Mouse (Mus musculus): ENCODE results near the gene Gm16503. TPM values are rescaled to one million over a fixed set of nuclear protein-coding genes. Genes with fewer than 3 reads are reported as not detected.
"Not testable (repeated sequence)": the region's sequence is repeated elsewhere in the genome, so short reads cannot be mapped to it uniquely, and the experiment has no call there.

Gene Gm16503
- polyA plus RNA-seq (2016; fragmentation: Nextera tagmentation; extraction: Ambion mirVana), result 0.52 and 0.72 TPM in 2 replicates

- H3K36me3 ChIP-seq (replicated peaks); DNase-seq (ENCODE audit: extremely low spot score, low spot score); H3K27me3 ChIP-seq (ENCODE audit: poor library complexity, severe bottlenecking); H3K27ac ChIP-seq; H3K4me3 ChIP-seq; H3K4me1 ChIP-seq: not testable (repeated sequence)
- WGBS, result 93% methylated on average over 3 of the region's 3 CpGs
- H3K9me3 ChIP-seq, result peaks cover 73% of the 10 kb centered on the region
Measured at GRCm38 (mm10) chr4:147539918-147540317, at the start of gene Gm16503. Gm16503 (plus strand) TSS chr4:147540218.

GRCm38 (mm10) chr4:147492117-147492516 is 47.9 kb upstream of the Gm16503 start, which contains the start of gene Zfp982:
Zfp982 (plus strand) TSS chr4:147492417.
- peaks cover 29% of the 10 kb centered on the region for H3K36me3 ChIP-seq (replicated peaks)
- H3K9me3 ChIP-seq, result peaks cover 85% of the 10 kb centered on the region
- not testable (repeated sequence) for H3K4me3 ChIP-seq; H3K27ac ChIP-seq; H3K4me1 ChIP-seq; DNase-seq (ENCODE audit: extremely low spot score, low spot score); H3K27me3 ChIP-seq (ENCODE audit: poor library complexity, severe bottlenecking)
- 88% methylated on average over 7 of the region's 7 CpGs for WGBS

- not testable (repeated sequence) for H3K27ac ChIP-seq; H3K4me1 ChIP-seq; H3K27me3 ChIP-seq (ENCODE audit: poor library complexity, severe bottlenecking); DNase-seq (ENCODE audit: extremely low spot score, low spot score); H3K36me3 ChIP-seq (replicated peaks); H3K4me3 ChIP-seq
- H3K9me3 ChIP-seq, result peaks cover 47% of the 10 kb centered on the region
- 87% methylated on average over 5 of the region's 5 CpGs for WGBS
Measured at GRCm38 (mm10) chr4:147498772-147499613, 41.0 kb upstream of the Gm16503 start.

- no peaks in the 10 kb centered on the region for H3K27me3 ChIP-seq (ENCODE audit: poor library complexity, severe bottlenecking)
- H3K27ac ChIP-seq, result no peak overlapping the region
- 89% methylated on average over 2 of the region's 2 CpGs for WGBS
- no peaks in the 10 kb centered on the region for H3K4me1 ChIP-seq
- DNase-seq (ENCODE audit: extremely low spot score, low spot score), result no peak
- peaks cover 58% of the 10 kb centered on the region for H3K9me3 ChIP-seq
- peaks cover 23% of the 10 kb centered on the region for H3K36me3 ChIP-seq (replicated peaks)
- no peak overlapping the region for H3K4me3 ChIP-seq
Measured at GRCm38 (mm10) chr4:147509174-147509573, 30.8 kb upstream of the Gm16503 start.

- no peak overlapping the region for H3K4me3 ChIP-seq
Measured at GRCm38 (mm10) chr4:147518981-147519380, 21.0 kb upstream of the Gm16503 start.

GRCm38 (mm10) chr4:147520100-147520499 is 19.9 kb upstream of the Gm16503 start:
- Histone ChIP-seq H3K27ac (no peak overlapping the region), H3K9me3 (peaks cover 96% of the 10 kb centered on the region), H3K4me1 (no peaks in the 10 kb centered on the region), H3K27me3 (ENCODE audit: poor library complexity, severe bottlenecking) (no peaks in the 10 kb centered on the region), H3K4me3 (no peak overlapping the region), H3K36me3 (replicated peaks) (no peaks in the 10 kb centered on the region)
- no peak for DNase-seq (ENCODE audit: extremely low spot score, low spot score)

More at GRCm38 (mm10) chr4:147518981-147519380, 21.0 kb upstream of the Gm16503 start:
- Histone ChIP-seq H3K27ac (no peak overlapping the region), H3K27me3 (ENCODE audit: poor library complexity, severe bottlenecking) (no peaks in the 10 kb centered on the region), H3K36me3 (replicated peaks) (no peaks in the 10 kb centered on the region), H3K4me1 (no peaks in the 10 kb centered on the region), H3K9me3 (peaks cover 96% of the 10 kb centered on the region)
- DNase-seq (ENCODE audit: extremely low spot score, low spot score), result no peak
- WGBS, result 78% methylated on average over 2 of the region's 2 CpGs

GRCm38 (mm10) chr4:147525125-147525524 is 14.9 kb upstream of the Gm16503 start:
- no peak for DNase-seq (ENCODE audit: extremely low spot score, low spot score)
- Histone ChIP-seq H3K4me3 (no peak overlapping the region), H3K4me1 (no peaks in the 10 kb centered on the region), H3K27ac (no peak overlapping the region), H3K27me3 (ENCODE audit: poor library complexity, severe bottlenecking) (no peaks in the 10 kb centered on the region), H3K36me3 (replicated peaks) (no peaks in the 10 kb centered on the region), H3K9me3 (peaks cover 93% of the 10 kb centered on the region)
- WGBS, result 89% methylated on average over 1 of the region's 1 CpGs

- peaks cover 82% of the 10 kb centered on the region for H3K9me3 ChIP-seq
- no peaks in the 10 kb centered on the region for H3K4me1 ChIP-seq
- no peak overlapping the region for H3K4me3 ChIP-seq
- no peak for DNase-seq (ENCODE audit: extremely low spot score, low spot score)
- H3K27ac ChIP-seq, result no peak overlapping the region
- WGBS, result 90% methylated on average over 1 of the region's 1 CpGs
- no peaks in the 10 kb centered on the region for H3K27me3 ChIP-seq (ENCODE audit: poor library complexity, severe bottlenecking)
- H3K36me3 ChIP-seq (replicated peaks), result no peaks in the 10 kb centered on the region
Measured at GRCm38 (mm10) chr4:147530366-147530765, 9.7 kb upstream of the Gm16503 start.

- not testable (repeated sequence) for H3K27me3 ChIP-seq (ENCODE audit: poor library complexity, severe bottlenecking); H3K4me3 ChIP-seq; DNase-seq (ENCODE audit: extremely low spot score, low spot score); H3K36me3 ChIP-seq (replicated peaks); H3K4me1 ChIP-seq; H3K27ac ChIP-seq
- H3K9me3 ChIP-seq, result peaks cover 80% of the 10 kb centered on the region
Measured at GRCm38 (mm10) chr4:147535916-147536315, 4.1 kb upstream of the Gm16503 start.

GRCm38 (mm10) chr4:147537702-147538101 is 2.3 kb upstream of the Gm16503 start:
- 84% methylated on average over 2 of the region's 2 CpGs for WGBS
- Histone ChIP-seq H3K4me3 (no peak overlapping the region), H3K9me3 (peaks cover 74% of the 10 kb centered on the region), H3K27me3 (ENCODE audit: poor library complexity, severe bottlenecking) (no peaks in the 10 kb centered on the region), H3K36me3 (replicated peaks) (no peaks in the 10 kb centered on the region), H3K4me1 (no peaks in the 10 kb centered on the region), H3K27ac (no peak overlapping the region)
- DNase-seq (ENCODE audit: extremely low spot score, low spot score), result no peak

GRCm38 (mm10) chr4:147541105-147541504 is 1.1 kb downstream of the Gm16503 start:
- no peak overlapping the region for H3K4me3 ChIP-seq
- DNase-seq (ENCODE audit: extremely low spot score, low spot score), result no peak
- H3K4me1 ChIP-seq, result no peaks in the 10 kb centered on the region
- peaks cover 61% of the 10 kb centered on the region for H3K9me3 ChIP-seq
- no peak overlapping the region for H3K27ac ChIP-seq
- H3K36me3 ChIP-seq (replicated peaks), result no peaks in the 10 kb centered on the region
- H3K27me3 ChIP-seq (ENCODE audit: poor library complexity, severe bottlenecking), result no peaks in the 10 kb centered on the region

- H3K36me3 ChIP-seq (replicated peaks); H3K4me3 ChIP-seq; DNase-seq (ENCODE audit: extremely low spot score, low spot score); H3K27ac ChIP-seq; H3K4me1 ChIP-seq; H3K27me3 ChIP-seq (ENCODE audit: poor library complexity, severe bottlenecking): not testable (repeated sequence)
- 81% methylated on average over 5 of the region's 5 CpGs for WGBS
- peaks cover 38% of the 10 kb centered on the region for H3K9me3 ChIP-seq
Measured at GRCm38 (mm10) chr4:147553071-147553470, 13.1 kb downstream of the Gm16503 start, which contains the start of gene Zfp985. Zfp985 (plus strand) TSS chr4:147553277.

- not testable (repeated sequence) for H3K36me3 ChIP-seq (replicated peaks); DNase-seq (ENCODE audit: extremely low spot score, low spot score); H3K4me1 ChIP-seq; H3K4me3 ChIP-seq; H3K27me3 ChIP-seq (ENCODE audit: poor library complexity, severe bottlenecking); H3K27ac ChIP-seq
- WGBS, result 78% methylated on average over 2 of the region's 2 CpGs
- peaks cover 41% of the 10 kb centered on the region for H3K9me3 ChIP-seq
Measured at GRCm38 (mm10) chr4:147554361-147554760, 14.3 kb downstream of the Gm16503 start.

Measured in forebrain, embryonic 10.5 days (tissue).